8 mouse cellular contexts compared by ENCODE assay signal in the genomic region with DNA sequence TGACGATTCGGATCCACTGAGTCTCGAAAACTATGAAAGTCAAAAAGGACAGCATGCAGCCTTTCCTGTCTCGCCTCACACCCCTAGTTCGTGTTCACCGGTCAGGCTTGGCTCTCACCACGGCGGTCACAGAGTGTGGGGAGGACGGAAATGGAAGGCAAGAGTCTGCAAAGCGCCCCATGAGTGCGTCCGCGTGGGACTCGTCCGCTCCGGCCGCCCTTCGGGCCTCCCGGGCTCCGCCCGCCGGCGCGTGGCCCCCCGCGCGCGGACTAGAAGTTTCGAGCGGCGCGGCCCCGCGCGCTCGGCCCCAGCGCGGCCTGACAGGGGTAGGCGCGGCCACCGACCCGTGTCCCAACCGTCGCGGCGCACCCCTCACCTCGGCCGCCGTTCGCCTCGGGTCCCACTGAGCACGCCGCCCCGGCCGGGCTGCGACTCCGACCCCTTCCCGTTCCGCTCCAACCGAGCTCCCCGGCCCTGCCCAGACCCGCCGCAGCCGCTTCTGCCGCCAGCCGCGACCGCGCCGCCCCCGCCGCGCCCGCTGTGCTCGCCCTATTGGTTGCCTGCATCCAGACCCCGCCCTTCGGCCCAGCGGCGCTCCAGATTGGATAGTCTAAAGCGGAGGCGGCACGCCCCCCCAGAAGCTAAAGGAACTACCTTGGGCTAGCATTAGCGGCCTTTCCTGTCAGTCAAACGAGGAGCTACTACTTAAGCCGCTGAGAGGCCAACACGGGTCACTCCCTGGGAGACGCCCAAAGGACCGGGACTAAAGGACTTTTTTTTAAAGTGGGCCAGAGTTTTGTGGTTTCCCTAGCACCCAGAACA. TPM values are rescaled to one million over a fixed set of nuclear protein-coding genes. Genes with fewer than 3 reads are reported as not detected.
DNase-seq lines count a peak whose midpoint lies in the region; ATAC-seq and TF ChIP-seq lines count a peak whose summit lies in the region.

A gene (minus strand): TSS at position 524 of the 822 bp plus-strand sequence.

- peaks cover 2% of the 10 kb centered on the region; the same call in 1 of the 2 replicates for H3K9me3 ChIP-seq in erythroblast, embryonic 14.5 days (ENCODE audit: control insufficient read depth, low read length)
- H3K9me3 ChIP-seq in heart, embryonic 12.5 days (replicated peaks): no peaks in the 10 kb centered on the region
- H3K9me3 ChIP-seq in kidney, postnatal 0 days (replicated peaks; ENCODE audit: low read length): no peaks in the 10 kb centered on the region
- no peaks in the 10 kb centered on the region for H3K9me3 ChIP-seq in liver, embryonic 11.5 days (ENCODE audit: control insufficient read depth, low read length)
- H3K9me3 ChIP-seq in stomach, embryonic 14.5 days (ENCODE audit: control insufficient read depth, low read depth, low read length): no peaks in the 10 kb centered on the region

- H3K27ac ChIP-seq in heart, embryonic 12.5 days (ENCODE audit: poor library complexity, severe bottlenecking): peak within 1 kb of the TSS; percentile 71
- H3K27ac ChIP-seq in kidney, postnatal 0 days: peak within 1 kb of the TSS; percentile 85
- H3K27ac ChIP-seq in liver, embryonic 11.5 days (ENCODE audit: low read depth, low read length): peak within 1 kb of the TSS; percentile 78
- peak within 1 kb of the TSS; percentile 77; the same call in 1 of the 2 replicates for H3K27ac ChIP-seq in stomach, embryonic 14.5 days (ENCODE audit: low read length)

- H3K4me2 ChIP-seq in heart, embryonic 12.5 days: peak within 1 kb of the TSS; percentile 94
- H3K4me2 ChIP-seq in kidney, postnatal 0 days (ENCODE audit: low read length): peak within 1 kb of the TSS; percentile 89
- H3K4me2 ChIP-seq in liver, embryonic 11.5 days: peak within 1 kb of the TSS; percentile 83
- peak within 1 kb of the TSS; percentile 89 for H3K4me2 ChIP-seq in stomach, embryonic 14.5 days (replicated peaks; ENCODE audit: low read depth, low read length)

- no peaks in the 10 kb centered on the region for H3K27me3 ChIP-seq in C2C12 (ENCODE audit: control insufficient read depth, insufficient read depth, insufficient read length)
- peaks cover 1% of the 10 kb centered on the region for H3K27me3 ChIP-seq in erythroblast, embryonic 14.5 days (ENCODE audit: control insufficient read depth)
- no peaks in the 10 kb centered on the region for H3K27me3 ChIP-seq in heart, embryonic 12.5 days (replicated peaks)
- no peaks in the 10 kb centered on the region for H3K27me3 ChIP-seq in kidney, postnatal 0 days (ENCODE audit: insufficient read depth, low read length)
- no peaks in the 10 kb centered on the region for H3K27me3 ChIP-seq in liver, embryonic 11.5 days (replicated peaks; ENCODE audit: control insufficient read depth, insufficient read depth, low read length)
- no peaks in the 10 kb centered on the region for H3K27me3 ChIP-seq in stomach, embryonic 14.5 days (ENCODE audit: control insufficient read depth, insufficient read depth, low read length)

- H3K79me2 ChIP-seq in C2C12 (ENCODE audit: control insufficient read depth, insufficient read depth): peaks cover 50% of the 10 kb centered on the region

- peak within 1 kb of the TSS; percentile 67 for H3K4me3 ChIP-seq in C2C12 (ENCODE audit: insufficient read depth, poor library complexity, severe bottlenecking)
- peak within 1 kb of the TSS; percentile 93 for H3K4me3 ChIP-seq in erythroblast, embryonic 14.5 days (replicated peaks)
- peak within 1 kb of the TSS; percentile 78 for H3K4me3 ChIP-seq in heart, embryonic 12.5 days
- H3K4me3 ChIP-seq in kidney, postnatal 0 days (replicated peaks; ENCODE audit: low read depth, low read length): peak within 1 kb of the TSS; percentile 67
- peak within 1 kb of the TSS; percentile 89 for H3K4me3 ChIP-seq in liver, embryonic 11.5 days (ENCODE audit: low read depth, low read length)
- H3K4me3 ChIP-seq in stomach, embryonic 14.5 days (ENCODE audit: low read depth, low read length): peak within 1 kb of the TSS; percentile 61

- peak within 1 kb of the TSS; percentile 90 for H3K9ac ChIP-seq in heart, embryonic 12.5 days
- peak within 1 kb of the TSS; percentile 80 for H3K9ac ChIP-seq in kidney, postnatal 0 days (ENCODE audit: low read depth, low read length)
- peak within 1 kb of the TSS; percentile 92 for H3K9ac ChIP-seq in liver, embryonic 11.5 days (ENCODE audit: low read depth, low read length)
- H3K9ac ChIP-seq in stomach, embryonic 14.5 days (replicated peaks; ENCODE audit: low read depth, low read length): peak within 1 kb of the TSS; percentile 82

- H3K36me3 ChIP-seq in C2C12 (ENCODE audit: control insufficient read depth, insufficient read depth): peaks cover 21% of the 10 kb centered on the region
- H3K36me3 ChIP-seq in erythroblast, embryonic 14.5 days (ENCODE audit: control insufficient read depth): peaks cover 20% of the 10 kb centered on the region
- H3K36me3 ChIP-seq in heart, embryonic 12.5 days: no peaks in the 10 kb centered on the region
- H3K36me3 ChIP-seq in kidney, postnatal 0 days (ENCODE audit: insufficient read depth, low read length): no peaks in the 10 kb centered on the region
- no peaks in the 10 kb centered on the region for H3K36me3 ChIP-seq in liver, embryonic 11.5 days (ENCODE audit: control insufficient read depth, insufficient read depth, low read length)
- no peaks in the 10 kb centered on the region for H3K36me3 ChIP-seq in stomach, embryonic 14.5 days (ENCODE audit: control insufficient read depth, insufficient read depth, low read length)

- H3ac ChIP-seq in C2C12 (ENCODE audit: control insufficient read depth, insufficient read length, low read depth): peak within 1 kb of the TSS; percentile 75

- H3K79me3 ChIP-seq in C2C12 (ENCODE audit: low read depth): peaks cover 45% of the 10 kb centered on the region

- under 1% methylated on average over 76 of the region's 88 CpGs for WGBS in heart, embryonic 12.5 days
- under 1% methylated on average over 83 of the region's 88 CpGs for WGBS in kidney, postnatal 0 days
- under 1% methylated on average over 77 of the region's 88 CpGs for WGBS in liver, embryonic 11.5 days
- WGBS in stomach, embryonic 14.5 days: under 1% methylated on average over 88 of the region's 88 CpGs

- no peak for TF ChIP-seq CTCF in C2C12 (IDR thresholded peaks at IDR 0.05; ENCODE audit: control insufficient read depth, insufficient read depth, insufficient read length)
- no peak for TF ChIP-seq CTCF in brain, embryonic 14.5 days (IDR thresholded peaks at IDR 0.05; ENCODE audit: borderline replicate concordance, extremely low read depth, insufficient read depth, insufficient read length)
- TF ChIP-seq CTCF in kidney, postnatal 0 days (IDR thresholded peaks at IDR 0.05; ENCODE audit: low read depth): no peak

- peak; percentile 98 for DNase-seq in brain, embryonic 14.5 days (ENCODE audit: low read depth)
- peak; percentile 99 for DNase-seq in kidney, postnatal 0 days (ENCODE audit: low spot score)
- peak; percentile 98 for DNase-seq in liver, embryonic 11.5 days (ENCODE audit: low spot score)
- DNase-seq in naive thymus-derived CD4-positive, alpha-beta T cell, adult 2 months (ENCODE audit: low read depth): peak; percentile 92

- peaks cover 46% of the 10 kb centered on the region for H3K4me1 ChIP-seq in erythroblast, embryonic 14.5 days (ENCODE audit: control insufficient read depth)
- H3K4me1 ChIP-seq in heart, embryonic 12.5 days (replicated peaks): peaks cover 19% of the 10 kb centered on the region
- 0 out of 2 replicates have a peak, but pooled peaks cover 3% of the 10 kb centered on the region for H3K4me1 ChIP-seq in kidney, postnatal 0 days (replicated peaks; ENCODE audit: insufficient read depth, low read length)
- peaks cover 9% of the 10 kb centered on the region for H3K4me1 ChIP-seq in liver, embryonic 11.5 days (replicated peaks; ENCODE audit: control insufficient read depth, insufficient read depth, low read length)
- peaks cover 11% of the 10 kb centered on the region; the same call in 1 of the 2 replicates for H3K4me1 ChIP-seq in stomach, embryonic 14.5 days (ENCODE audit: control insufficient read depth, insufficient read depth, low read length)

- TF ChIP-seq POLR2A in brain, embryonic 14.5 days (IDR thresholded peaks at IDR 0.05; ENCODE audit: borderline replicate concordance, extremely low read depth, insufficient read depth, insufficient read length, poor library complexity, severe bottlenecking): peak; percentile 79

- ATAC-seq in heart, embryonic 12.5 days (ENCODE audit: insufficient number of reproducible peaks, low FRiP score): peak; percentile 98
- peak; percentile 97 for ATAC-seq in kidney, postnatal 0 days (replicated peaks; ENCODE audit: low FRiP score, low read depth)
- ATAC-seq in liver, embryonic 11.5 days (replicated peaks; ENCODE audit: low FRiP score): peak; percentile 99
- peak; percentile 99 for ATAC-seq in stomach, embryonic 14.5 days (ENCODE audit: insufficient number of reproducible peaks, insufficient read depth, low FRiP score, low read depth)

TF ChIP-seq in C2C12, 6 proteins besides CTCF, POLR2A, EP300 and RAD21:
- TF ChIP-seq MAX (IDR thresholded peaks at IDR 0.05): peak; percentile 62
- no peak for TF ChIP-seq CEBPB (IDR thresholded peaks at IDR 0.05; ENCODE audit: low read depth)
TF ChIP-seq in C2C12: peak in this region for 1.

RNA-seq across cellular contexts. Expression of the gene that starts here (rescaled TPM):
- polyA plus RNA-seq in C2C12 (2012; fragmentation: generic; extraction: Trizol): 101 TPM
- polyA plus RNA-seq in brain, embryonic 14.5 days (2012; rRNA removed): 23.7 and 31.4 TPM in 2 replicates
- polyA plus RNA-seq in erythroblast, embryonic 14.5 days (2012): 8.8 and 13.2 TPM in 2 replicates
- 70.8 and 72.0 TPM in 2 replicates for polyA plus RNA-seq in heart, embryonic 12.5 days (2016; fragmentation: Nextera tagmentation; extraction: Ambion mirVana)
- polyA plus RNA-seq in kidney, postnatal 0 days (2015; fragmentation: Nextera tagmentation; extraction: Ambion mirVana): 61.3 and 68.5 TPM in 2 replicates
- 82.9 and 89.3 TPM in 2 replicates for polyA plus RNA-seq in liver, embryonic 11.5 days (2014; fragmentation: Nextera tagmentation; extraction: Ambion mirVana)
- polyA plus RNA-seq in stomach, embryonic 14.5 days (2014; fragmentation: Nextera tagmentation; extraction: Ambion mirVana): 53.5 and 55.1 TPM in 2 replicates

Comparison
In these comparisons a context has a peak if more than half of its experiments do, and no peak if none do; other contexts are left out.
1. Peak in every context shown above with its lines: DNase-seq, ATAC-seq, H3K4me3 ChIP-seq and H3K27ac ChIP-seq.